Mouse (Mus musculus): Measurements from ENCODE around the gene Col4a3bp. TPM values are rescaled to one million over a fixed set of nuclear protein-coding genes. Genes with fewer than 3 reads are reported as not detected.

Col4a3bp gene
- polyA plus RNA-seq, 1 experiment from 2014 or later, result 6.5 TPM

GRCm38 (mm10) chr13:96664419-96664974 lies 122.1 kb downstream of the Col4a3bp start:
- no peak for ATAC-seq (ENCODE audit: insufficient number of reproducible peaks, low FRiP score, low TSS enrichment, low read depth)
- 89% methylated on average over 7 of the region's 7 CpGs for WGBS

GRCm38 (mm10) chr13:96670019-96670405 lies 127.6 kb downstream of the Col4a3bp start:
- Histone ChIP-seq H3K4me3 (ENCODE audit: low read depth, low read length) (peak overlapping the region; percentile 59), H3K4me1 (ENCODE audit: control insufficient read depth, insufficient read depth, low read length) (peaks cover 8% of the 10 kb centered on the region), H3K36me3 (ENCODE audit: control insufficient read depth, insufficient read depth, low read length) (peaks cover 4% of the 10 kb centered on the region), H3K9ac (ENCODE audit: low read length) (peak overlapping the region; percentile 84), H3K27ac (replicated peaks; ENCODE audit: low read depth, low read length) (peak overlapping the region; percentile 68), H3K9me3 (ENCODE audit: control insufficient read depth, low read length) (no peaks in the 10 kb centered on the region), H3K4me2 (ENCODE audit: low read depth, severe bottlenecking) (peak overlapping the region; percentile 52), H3K27me3 (ENCODE audit: control insufficient read depth, insufficient read depth, low read length) (no peaks in the 10 kb centered on the region)
- WGBS, result 4% methylated on average over 13 of the region's 13 CpGs
- no peak for ATAC-seq (ENCODE audit: insufficient number of reproducible peaks, low FRiP score, low TSS enrichment, low read depth)
- DNase-seq (ENCODE audit: low spot score), result no peak

More at GRCm38 (mm10) chr13:96664419-96664974, 122.1 kb downstream of the Col4a3bp start:
- no peak overlapping the region for H3K4me2 ChIP-seq (ENCODE audit: low read depth, severe bottlenecking)
- no peak overlapping the region for H3K9ac ChIP-seq (ENCODE audit: low read length)
- no peaks in the 10 kb centered on the region for H3K9me3 ChIP-seq (ENCODE audit: control insufficient read depth, low read length)
- no peaks in the 10 kb centered on the region for H3K27me3 ChIP-seq (ENCODE audit: control insufficient read depth, insufficient read depth, low read length)
- H3K27ac ChIP-seq (replicated peaks; ENCODE audit: low read depth, low read length), result no peak overlapping the region
- no peak for DNase-seq (ENCODE audit: low spot score)
- H3K4me3 ChIP-seq (ENCODE audit: low read depth, low read length), result no peak overlapping the region
- H3K36me3 ChIP-seq (ENCODE audit: control insufficient read depth, insufficient read depth, low read length), result peaks cover 24% of the 10 kb centered on the region
- H3K4me1 ChIP-seq (ENCODE audit: control insufficient read depth, insufficient read depth, low read length), result peaks cover 4% of the 10 kb centered on the region; the same call in 1 of the 2 replicates

GRCm38 (mm10) chr13:96670406-96671077 lies 128.1 kb downstream of the Col4a3bp start, which contains the start of gene Hmgcr:
Gene Hmgcr (minus strand): TSS chr13:96670936.
- H3K4me1 ChIP-seq (ENCODE audit: control insufficient read depth, insufficient read depth, low read length), result peaks cover 8% of the 10 kb centered on the region

GRCm38 (mm10) chr13:96671078-96671905 lies 128.9 kb downstream of the Col4a3bp start:
- peak overlapping the region; percentile 84 for H3K9ac ChIP-seq (ENCODE audit: low read length)
- no peaks in the 10 kb centered on the region for H3K36me3 ChIP-seq (ENCODE audit: control insufficient read depth, insufficient read depth, low read length)
- no peaks in the 10 kb centered on the region for H3K27me3 ChIP-seq (ENCODE audit: control insufficient read depth, insufficient read depth, low read length)
- H3K27ac ChIP-seq (replicated peaks; ENCODE audit: low read depth, low read length), result peak overlapping the region; percentile 49
- peak overlapping the region; percentile 59 for H3K4me3 ChIP-seq (ENCODE audit: low read depth, low read length)
- ATAC-seq (ENCODE audit: insufficient number of reproducible peaks, low FRiP score, low TSS enrichment, low read depth) (no peak), DNase-seq (ENCODE audit: low spot score) (no peak)
- peaks cover 8% of the 10 kb centered on the region for H3K4me1 ChIP-seq (ENCODE audit: control insufficient read depth, insufficient read depth, low read length)
- H3K4me2 ChIP-seq (ENCODE audit: low read depth, severe bottlenecking), result peak overlapping the region; percentile 55
- WGBS, result 16% methylated on average over 31 of the region's 31 CpGs
- H3K9me3 ChIP-seq (ENCODE audit: control insufficient read depth, low read length), result no peaks in the 10 kb centered on the region

More at GRCm38 (mm10) chr13:96670406-96671077, 128.1 kb downstream of the Col4a3bp start, which contains the start of gene Hmgcr:
- Histone ChIP-seq H3K9me3 (ENCODE audit: control insufficient read depth, low read length) (no peaks in the 10 kb centered on the region), H3K36me3 (ENCODE audit: control insufficient read depth, insufficient read depth, low read length) (peaks cover 4% of the 10 kb centered on the region), H3K4me2 (ENCODE audit: low read depth, severe bottlenecking) (peak within 1 kb of the TSS; percentile 55), H3K27ac (replicated peaks; ENCODE audit: low read depth, low read length) (peak within 1 kb of the TSS; percentile 68), H3K27me3 (ENCODE audit: control insufficient read depth, insufficient read depth, low read length) (no peaks in the 10 kb centered on the region), H3K4me3 (ENCODE audit: low read depth, low read length) (peak within 1 kb of the TSS; percentile 59), H3K9ac (ENCODE audit: low read length) (peak within 1 kb of the TSS; percentile 84)
- WGBS, result under 1% methylated on average over 70 of the region's 70 CpGs
- ATAC-seq (ENCODE audit: insufficient number of reproducible peaks, low FRiP score, low TSS enrichment, low read depth), result peak; percentile 100
- peak; percentile 97 for DNase-seq (ENCODE audit: low spot score)

GRCm38 (mm10) chr13:96671906-96672234 lies 129.5 kb downstream of the Col4a3bp start:
- Histone ChIP-seq H3K36me3 (ENCODE audit: control insufficient read depth, insufficient read depth, low read length) (no peaks in the 10 kb centered on the region), H3K9me3 (ENCODE audit: control insufficient read depth, low read length) (no peaks in the 10 kb centered on the region), H3K4me2 (ENCODE audit: low read depth, severe bottlenecking) (no peak overlapping the region), H3K27me3 (ENCODE audit: control insufficient read depth, insufficient read depth, low read length) (no peaks in the 10 kb centered on the region), H3K4me3 (ENCODE audit: low read depth, low read length) (no peak overlapping the region), H3K4me1 (ENCODE audit: control insufficient read depth, insufficient read depth, low read length) (peaks cover 8% of the 10 kb centered on the region), H3K27ac (replicated peaks; ENCODE audit: low read depth, low read length) (no peak overlapping the region), H3K9ac (ENCODE audit: low read length) (no peak overlapping the region)
- 95% methylated on average over 5 of the region's 5 CpGs for WGBS
- DNase-seq (ENCODE audit: low spot score) (no peak), ATAC-seq (ENCODE audit: insufficient number of reproducible peaks, low FRiP score, low TSS enrichment, low read depth) (no peak)

GRCm38 (mm10) chr13:96672276-96672675 lies 129.9 kb downstream of the Col4a3bp start:
- H3K9ac ChIP-seq (ENCODE audit: low read length), result no peak overlapping the region
- H3K36me3 ChIP-seq (ENCODE audit: control insufficient read depth, insufficient read depth, low read length), result no peaks in the 10 kb centered on the region
- no peak overlapping the region for H3K27ac ChIP-seq (replicated peaks; ENCODE audit: low read depth, low read length)
- ATAC-seq (ENCODE audit: insufficient number of reproducible peaks, low FRiP score, low TSS enrichment, low read depth) (no peak), DNase-seq (ENCODE audit: low spot score) (no peak)
- H3K4me2 ChIP-seq (ENCODE audit: low read depth, severe bottlenecking), result no peak overlapping the region
- WGBS, result 84% methylated on average over 6 of the region's 6 CpGs
- H3K4me1 ChIP-seq (ENCODE audit: control insufficient read depth, insufficient read depth, low read length), result peaks cover 8% of the 10 kb centered on the region
- no peaks in the 10 kb centered on the region for H3K27me3 ChIP-seq (ENCODE audit: control insufficient read depth, insufficient read depth, low read length)
- H3K9me3 ChIP-seq (ENCODE audit: control insufficient read depth, low read length), result no peaks in the 10 kb centered on the region
- no peak overlapping the region for H3K4me3 ChIP-seq (ENCODE audit: low read depth, low read length)

- H3K9ac ChIP-seq (ENCODE audit: low read length), result no peak overlapping the region
- peaks cover 4% of the 10 kb centered on the region for H3K4me1 ChIP-seq (ENCODE audit: control insufficient read depth, insufficient read depth, low read length)
- H3K4me2 ChIP-seq (ENCODE audit: low read depth, severe bottlenecking), result no peak overlapping the region
- 87% methylated on average over 7 of the region's 7 CpGs for WGBS
- no peak overlapping the region for H3K4me3 ChIP-seq (ENCODE audit: low read depth, low read length)
- H3K27ac ChIP-seq (replicated peaks; ENCODE audit: low read depth, low read length), result no peak overlapping the region
- H3K9me3 ChIP-seq (ENCODE audit: control insufficient read depth, low read length), result no peaks in the 10 kb centered on the region
- no peak for ATAC-seq (ENCODE audit: insufficient number of reproducible peaks, low FRiP score, low TSS enrichment, low read depth)
- H3K27me3 ChIP-seq (ENCODE audit: control insufficient read depth, insufficient read depth, low read length), result no peaks in the 10 kb centered on the region
- H3K36me3 ChIP-seq (ENCODE audit: control insufficient read depth, insufficient read depth, low read length), result no peaks in the 10 kb centered on the region
- DNase-seq (ENCODE audit: low spot score), result no peak
Observed at GRCm38 (mm10) chr13:96673817-96674216, 131.4 kb downstream of the Col4a3bp start.

- no peak overlapping the region for H3K4me3 ChIP-seq (ENCODE audit: low read depth, low read length)
- peaks cover 4% of the 10 kb centered on the region for H3K4me1 ChIP-seq (ENCODE audit: control insufficient read depth, insufficient read depth, low read length)
- no peak for DNase-seq (ENCODE audit: low spot score)
- no peaks in the 10 kb centered on the region for H3K27me3 ChIP-seq (ENCODE audit: control insufficient read depth, insufficient read depth, low read length)
- no peaks in the 10 kb centered on the region for H3K9me3 ChIP-seq (ENCODE audit: control insufficient read depth, low read length)
- no peaks in the 10 kb centered on the region for H3K36me3 ChIP-seq (ENCODE audit: control insufficient read depth, insufficient read depth, low read length)
- ATAC-seq (ENCODE audit: insufficient number of reproducible peaks, low FRiP score, low TSS enrichment, low read depth), result no peak
- no peak overlapping the region for H3K4me2 ChIP-seq (ENCODE audit: low read depth, severe bottlenecking)
- 80% methylated on average over 6 of the region's 6 CpGs for WGBS
- no peak overlapping the region for H3K9ac ChIP-seq (ENCODE audit: low read length)
- no peak overlapping the region for H3K27ac ChIP-seq (replicated peaks; ENCODE audit: low read depth, low read length)
Observed at GRCm38 (mm10) chr13:96675756-96676155, 133.3 kb downstream of the Col4a3bp start.

Data from limb, embryonic 11.5 days (tissue).